Mouse (Mus musculus): ENCODE results near the gene 9130019O22Rik.
"Not testable (repeated sequence)": the region's sequence is repeated elsewhere in the genome, so short reads cannot be mapped to it uniquely, and the experiment has no call there.

9130019O22Rik gene

DNA sequence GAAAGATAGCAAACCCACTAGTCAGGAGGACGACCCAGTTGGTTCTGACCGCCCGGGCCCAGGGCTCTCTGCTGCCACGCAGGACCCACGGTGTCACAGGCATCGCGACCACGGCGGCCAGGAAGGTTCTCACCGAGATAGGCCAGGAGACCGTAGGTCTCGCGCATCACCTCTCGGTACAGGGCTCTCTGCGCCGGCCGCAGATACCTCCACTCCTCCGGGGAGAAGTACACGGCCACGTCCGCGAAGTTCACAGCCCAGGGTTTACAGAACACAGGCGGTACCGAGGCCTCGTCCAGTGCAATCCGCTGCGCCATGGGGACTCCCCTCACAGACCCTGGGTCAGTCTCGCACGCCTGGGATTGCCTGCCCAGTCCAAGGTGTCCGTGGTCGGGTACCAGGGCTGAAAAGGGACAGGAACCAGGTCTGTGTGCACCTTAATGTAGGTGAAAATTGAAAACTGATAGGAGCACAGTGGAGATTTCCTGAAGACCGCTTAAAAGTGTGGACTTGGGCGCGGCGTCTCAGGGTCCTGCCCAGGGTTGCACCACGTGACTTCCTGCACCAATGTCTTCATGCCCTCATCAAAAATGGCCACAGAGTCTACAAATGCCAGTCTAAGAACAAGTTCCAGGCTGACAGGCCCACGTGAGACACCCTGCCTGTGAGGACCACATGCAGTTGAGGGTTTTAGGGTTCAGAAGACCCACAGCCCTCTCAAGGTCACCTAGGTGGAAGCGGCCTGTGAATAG lies at the start of gene 9130019O22Rik:
TSS of gene 9130019O22Rik (minus strand) at position 526 of the 752 bp plus-strand sequence.
- peak; percentile 87 to 93 for DNase-seq (ENCODE audit: low spot score in 2 of 2)

DNA sequence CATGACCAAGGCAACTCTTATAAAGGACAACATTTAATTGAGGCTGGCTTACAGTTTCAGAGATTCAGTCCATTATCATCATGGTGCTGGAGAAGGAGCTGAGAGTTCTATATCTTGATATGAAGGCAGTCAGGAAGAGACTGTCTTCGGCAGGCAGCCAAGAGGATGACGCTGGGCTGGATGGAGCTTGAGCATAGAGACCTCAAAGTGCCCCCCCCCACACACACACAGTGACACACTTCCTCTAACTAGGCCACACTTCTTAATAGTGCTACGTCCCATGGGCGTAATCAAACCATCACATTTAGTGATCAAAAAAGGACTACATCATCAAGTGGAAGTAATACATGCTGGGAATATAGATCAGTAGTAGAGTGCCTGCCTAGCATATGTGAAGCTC lies 48.2 kb upstream of the 9130019O22Rik start:
- DNase-seq (ENCODE audit: low spot score in 2 of 2), result no peak

GRCm38 (mm10) chr7:127426354-127426753 lies 39.4 kb upstream of the 9130019O22Rik start:
- DNase-seq (ENCODE audit: low spot score in 2 of 2), result no peak

GRCm38 (mm10) chr7:127425911-127426310 lies 38.9 kb upstream of the 9130019O22Rik start:
- DNase-seq (ENCODE audit: low spot score in 2 of 2), result no peak

- DNase-seq (ENCODE audit: low spot score in 2 of 2), result no peak
Observed at GRCm38 (mm10) chr7:127425291-127425690, 38.3 kb upstream of the 9130019O22Rik start.

DNA sequence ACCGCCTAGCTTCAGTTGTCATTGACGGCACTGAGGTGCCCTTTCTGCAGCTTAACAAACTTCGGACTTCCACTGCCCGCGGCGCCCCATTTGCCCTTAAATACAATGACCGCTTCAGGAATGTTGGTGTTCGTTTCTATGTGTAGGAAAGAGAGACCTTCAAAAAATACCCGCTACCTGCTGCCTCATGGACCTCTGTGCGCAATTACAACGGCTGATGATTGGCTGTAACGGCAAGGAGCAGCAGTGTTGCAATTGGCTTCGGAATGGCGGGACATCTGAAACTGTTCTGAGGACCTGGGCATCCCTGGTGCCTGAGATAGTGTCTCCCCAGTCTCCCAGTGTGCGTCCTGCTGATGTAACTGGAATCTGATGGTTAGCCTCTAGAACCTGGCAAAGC lies 35.3 kb upstream of the 9130019O22Rik start:
- peak; percentile 42 to 43 for DNase-seq (ENCODE audit: low spot score in 2 of 2)

DNA sequence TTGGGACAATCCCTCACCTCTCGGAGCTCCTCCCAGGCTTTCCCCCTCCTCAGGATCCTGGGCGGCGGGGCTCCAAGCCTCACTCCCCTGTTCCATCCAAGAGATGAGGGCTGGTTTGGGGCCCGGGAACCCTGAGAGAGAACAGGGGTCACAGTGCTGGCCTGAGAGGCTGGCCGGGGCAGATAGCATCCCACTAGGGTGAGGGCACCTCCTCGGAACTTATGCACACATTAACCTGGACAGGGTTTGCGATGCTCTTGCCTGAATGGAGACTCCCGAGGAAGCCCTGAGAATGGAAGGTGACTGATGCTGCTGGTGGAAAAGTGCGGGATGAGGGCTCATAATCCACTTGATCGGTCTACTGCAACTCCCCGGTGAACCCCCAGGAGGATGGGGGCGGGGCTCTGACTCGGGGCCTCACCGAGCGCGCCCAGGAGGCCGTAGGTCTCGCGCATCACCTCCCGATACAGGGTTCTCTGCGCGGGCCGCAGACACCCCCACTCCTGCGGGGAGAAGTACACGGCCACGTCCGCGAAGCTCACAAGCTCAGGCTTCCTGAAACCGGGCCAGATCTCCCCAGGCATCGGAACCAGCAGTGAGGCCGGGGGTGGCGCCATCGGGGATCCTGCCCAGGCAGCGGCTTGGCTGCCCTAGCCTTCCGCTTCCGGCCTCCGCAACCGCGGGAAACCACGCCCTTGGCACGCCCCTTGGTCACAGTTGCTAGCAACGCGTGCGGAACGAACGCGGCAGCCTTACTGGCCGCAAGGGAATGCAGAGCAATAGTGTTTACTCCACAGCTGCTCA lies 34.6 kb upstream of the 9130019O22Rik start, which contains the start of gene Zfp688:
TSS of gene Zfp688 (minus strand) at position 681 of the 804 bp plus-strand sequence.
- peak; percentile 91 to 92 for DNase-seq (ENCODE audit: low spot score in 2 of 2)

- DNase-seq (ENCODE audit: low spot score in 2 of 2), result no peak
Observed at GRCm38 (mm10) chr7:127411418-127411817, 24.5 kb upstream of the 9130019O22Rik start.

DNA sequence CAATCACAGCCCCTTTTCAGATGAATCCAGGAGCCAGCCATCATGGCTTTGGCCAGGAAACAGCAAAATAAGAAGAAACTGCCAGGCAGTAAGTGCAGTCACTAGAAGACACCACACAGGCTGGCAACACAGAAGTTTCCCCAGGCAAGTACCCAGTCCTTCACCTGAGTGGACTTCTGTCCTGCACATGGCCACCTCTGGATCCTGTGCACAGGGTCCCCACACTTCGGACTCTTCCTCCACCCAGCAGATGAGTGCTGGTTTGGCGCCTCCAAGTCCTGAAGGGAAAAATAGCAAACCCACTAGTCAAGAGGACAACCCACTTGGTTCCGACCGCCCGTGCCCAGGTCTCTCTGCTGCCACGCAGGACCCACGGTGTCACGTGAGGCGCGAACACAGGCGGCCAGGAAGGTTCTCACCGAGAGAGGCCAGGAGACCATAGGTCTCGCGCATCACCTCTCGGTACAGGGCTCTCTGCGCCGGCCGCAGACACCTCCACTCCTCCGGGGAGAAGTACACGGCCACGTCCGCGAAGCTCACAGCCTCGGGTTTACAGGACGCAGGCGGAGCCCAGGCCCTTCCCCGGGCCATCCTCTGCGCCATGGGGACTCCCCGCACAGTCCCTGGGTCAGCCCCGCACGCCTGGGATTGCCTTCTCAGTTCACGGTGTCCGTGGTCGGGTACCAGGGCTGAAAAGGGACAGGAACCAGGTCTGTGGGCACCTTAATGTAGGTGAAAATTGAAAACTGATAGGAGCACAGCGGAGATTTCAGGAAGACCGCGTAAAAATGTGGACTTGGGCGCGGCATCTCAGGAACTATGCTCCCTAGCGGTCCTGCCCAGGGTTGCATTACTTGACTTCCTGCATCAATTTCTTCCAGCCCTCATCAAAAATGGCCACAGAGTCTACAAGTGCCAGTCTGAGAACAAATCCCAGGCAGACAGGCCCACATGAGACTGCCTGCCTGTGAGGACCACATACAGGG lies 19.3 kb upstream of the 9130019O22Rik start, which contains the start of gene Zfp764:
TSS of gene Zfp764 (minus strand) at position 821 of the 986 bp plus-strand sequence.
- DNase-seq (ENCODE audit: low spot score in 2 of 2), result peak; percentile 70 to 89

GRCm38 (mm10) chr7:127404101-127404500 lies 17.1 kb upstream of the 9130019O22Rik start:
- not testable (repeated sequence) for DNase-seq (ENCODE audit: low spot score in 2 of 2)

DNA sequence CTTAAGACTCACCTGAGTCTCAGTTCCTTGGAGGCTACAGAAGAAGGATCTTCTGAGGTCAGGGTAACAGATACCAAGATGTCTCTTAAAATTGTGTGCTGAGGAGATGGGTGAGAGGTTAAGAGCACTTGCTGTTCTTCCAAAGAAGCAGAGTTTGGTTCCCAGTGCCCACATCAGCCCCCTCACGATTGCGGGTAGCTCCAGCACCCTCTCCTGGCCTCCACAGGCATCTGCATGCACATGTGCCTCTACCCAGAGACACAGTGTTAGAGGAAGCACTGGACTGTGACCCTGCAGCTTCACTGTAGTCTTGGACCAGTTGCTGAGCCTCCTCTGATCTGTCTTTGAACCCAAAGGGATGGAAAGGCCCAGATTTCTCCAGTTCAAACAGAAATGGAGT lies 16.0 kb upstream of the 9130019O22Rik start:
- DNase-seq (ENCODE audit: low spot score in 2 of 2), result no peak

DNA sequence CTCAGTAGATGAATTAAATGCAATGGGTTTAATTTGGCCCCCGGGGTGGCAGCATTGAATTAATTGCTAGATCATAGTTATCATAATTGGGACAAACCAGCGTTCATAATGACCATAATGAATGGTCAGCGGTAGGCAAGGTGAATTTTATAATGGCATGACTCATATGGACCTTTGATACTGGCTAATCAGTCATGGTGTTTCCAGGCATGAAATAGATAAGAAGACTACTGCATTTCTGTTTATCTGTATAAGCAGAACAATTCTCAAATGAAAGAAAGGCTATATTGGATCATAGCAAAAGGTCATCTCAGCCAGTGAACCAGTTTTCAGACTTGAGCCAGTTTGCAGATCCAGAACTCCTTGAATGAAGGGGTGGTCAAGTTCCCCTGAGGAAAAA lies 13.4 kb upstream of the 9130019O22Rik start:
- no peak for DNase-seq (ENCODE audit: low spot score in 2 of 2)

DNA sequence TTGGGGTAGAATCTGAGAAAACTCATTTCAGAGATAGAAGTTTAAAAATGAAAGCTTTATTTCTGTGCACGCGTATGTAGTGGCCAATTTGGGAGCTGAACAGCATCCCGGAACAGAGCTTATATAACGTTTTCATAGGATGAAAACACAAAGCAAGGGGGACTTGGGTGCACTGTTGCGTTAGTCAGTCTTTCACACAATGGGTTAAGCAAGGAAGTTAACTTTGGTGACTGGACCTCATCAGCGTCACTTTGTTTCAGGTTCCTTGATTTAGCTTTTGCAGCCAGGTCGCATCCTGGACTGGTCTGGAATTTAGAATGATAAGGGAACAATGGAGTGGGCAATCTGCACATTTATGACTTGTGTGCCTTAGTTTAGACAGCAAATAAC lies 7.0 kb upstream of the 9130019O22Rik start:
- DNase-seq (ENCODE audit: low spot score in 2 of 2), result no peak

- DNase-seq (ENCODE audit: low spot score in 2 of 2), result peak; percentile 95 to 99
Observed at GRCm38 (mm10) chr7:127393157-127393943, 6.4 kb upstream of the 9130019O22Rik start, which contains the start of gene E430018J23Rik. E430018J23Rik (minus strand) TSS chr7:127393629.

DNA sequence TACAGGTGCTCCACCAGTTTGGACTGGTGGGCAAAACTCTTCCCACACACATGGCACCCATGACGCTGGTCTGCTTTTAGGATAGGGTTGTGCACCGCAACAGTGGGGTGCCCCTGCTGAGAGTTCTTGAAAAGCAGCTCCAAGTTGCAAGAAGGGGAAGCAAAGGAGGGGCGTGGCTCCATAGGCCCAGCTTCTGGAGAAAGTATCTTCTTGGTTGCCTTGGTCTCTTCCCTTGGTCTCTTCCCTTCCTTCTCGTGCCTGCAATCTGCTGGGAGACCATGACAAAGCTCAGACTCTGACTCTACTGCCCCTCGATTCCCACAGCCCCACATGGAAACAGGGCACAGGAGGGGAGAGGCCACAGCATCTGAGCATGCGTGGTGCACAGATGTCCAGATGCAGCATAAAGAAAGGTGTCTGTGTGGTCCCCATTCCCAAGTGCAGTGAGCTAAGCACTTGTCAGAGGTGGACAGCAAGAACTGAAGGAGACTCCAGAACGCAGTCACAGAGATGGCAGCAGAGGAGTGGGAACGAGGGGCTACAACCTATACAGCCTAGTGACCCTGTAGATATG lies 5.4 kb upstream of the 9130019O22Rik start:
- no peak for DNase-seq (ENCODE audit: low spot score in 2 of 2)

- no peak for DNase-seq (ENCODE audit: low spot score in 2 of 2)
Observed at GRCm38 (mm10) chr7:127391538-127391937, 4.6 kb upstream of the 9130019O22Rik start.

DNA sequence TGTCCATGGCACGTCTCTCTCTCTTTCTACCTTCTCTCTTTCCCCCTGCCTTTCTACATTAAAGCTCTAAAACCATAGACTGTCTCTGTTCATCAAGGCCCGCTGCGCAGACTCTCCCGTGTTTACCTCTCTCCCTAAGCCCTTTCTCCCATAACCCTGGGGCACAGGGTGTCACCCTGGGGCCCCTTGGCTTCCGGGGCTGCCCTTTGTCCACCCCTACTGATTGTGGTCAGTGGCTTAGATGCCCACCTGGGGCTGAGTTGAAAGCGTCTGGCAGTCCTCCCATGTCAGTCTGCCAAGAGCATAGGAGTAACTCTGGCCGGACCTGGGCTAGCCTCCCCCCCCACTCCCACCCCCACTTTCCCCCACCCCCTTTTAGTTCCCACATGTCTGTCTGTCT lies 3.3 kb upstream of the 9130019O22Rik start:
- no peak for DNase-seq (ENCODE audit: low spot score in 2 of 2)

GRCm38 (mm10) chr7:127388201-127388600 lies 1.2 kb upstream of the 9130019O22Rik start:
- DNase-seq (ENCODE audit: low spot score in 2 of 2), result not testable (repeated sequence)

DNA sequence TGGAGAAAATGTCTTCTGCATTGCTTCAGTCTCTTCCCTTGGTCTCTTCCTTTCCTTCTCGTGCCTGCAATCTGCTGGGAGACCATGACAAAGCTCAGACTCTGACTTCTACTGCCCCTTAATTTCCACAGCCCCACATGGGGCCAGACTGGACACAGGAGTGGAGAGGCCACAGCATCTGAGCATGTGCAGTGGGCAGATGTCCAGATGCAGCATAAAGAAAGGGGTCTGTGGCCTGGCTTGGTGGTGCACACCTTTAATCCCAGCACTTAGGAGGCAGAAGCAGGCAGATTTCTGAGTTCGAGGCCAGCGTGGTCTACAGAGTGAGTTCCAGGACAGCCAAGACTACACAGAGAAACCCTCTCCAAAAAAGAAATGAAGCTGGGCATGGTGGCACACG lies 1.4 kb downstream of the 9130019O22Rik start:
- DNase-seq (ENCODE audit: low spot score in 2 of 2), result not testable (repeated sequence)

GRCm38 (mm10) chr7:127378310-127378921 lies 8.6 kb downstream of the 9130019O22Rik start:
- DNase-seq (ENCODE audit: low spot score in 2 of 2), result no peak

Measured in frontal cortex, postnatal 36 days (tissue).